Mouse (Mus musculus) forebrain, embryonic 16.5 days (tissue): ENCODE measurements around the gene Rap1gds1. TPM values are rescaled to one million over a fixed set of nuclear protein-coding genes. Genes with fewer than 3 reads are reported as not detected.
A peak's percentile ranks its signal among the peaks of the same experiment; 100 is the strongest.

Experiments
- ATAC-seq: fragments of 200-750 bp; cut with Nextera tagmentation; 2 replicates; pipeline ENCODE4 v1.8.0; 2017; ENCODE audit warnings: mild to moderate bottlenecking, moderate library complexity
- H3K27ac ChIP-seq: fragments of 300-500 bp; sonication (generic); 2 replicates; pipeline ENCODE4 v1.5.1; 2014; ENCODE audit warnings: low read length, control low read depth
- H3K27me3 ChIP-seq: fragments of 300-500 bp; sonication (generic); replicated peaks from 2 replicates; pipeline ENCODE4 v1.6.1; 2014; ENCODE audit warnings: low read length; ENCODE audit not compliant: control insufficient read depth, insufficient read depth
- H3K36me3 ChIP-seq: fragments of 300-500 bp; sonication (generic); 2 replicates; pipeline ENCODE4 v1.6.1; 2014; ENCODE audit not compliant: control insufficient read depth, insufficient read depth
- H3K4me1 ChIP-seq: fragments of 300-500 bp; sonication (generic); replicated peaks from 2 replicates; pipeline ENCODE4 v1.6.1; 2014; ENCODE audit warnings: low read length; ENCODE audit not compliant: control insufficient read depth, insufficient read depth
- H3K4me2 ChIP-seq: fragments of 300-500 bp; sonication (generic); 2 replicates; pipeline ENCODE4 v1.6.1; 2014; ENCODE audit warnings: mild to moderate bottlenecking, low read length, control low read depth
- H3K4me3 ChIP-seq: fragments of 300-500 bp; sonication (generic); replicated peaks from 2 replicates; pipeline ENCODE4 v1.5.1; 2014; ENCODE audit warnings: mild to moderate bottlenecking, low read length, control low read depth
- H3K9ac ChIP-seq: fragments of 300-500 bp; sonication (generic); replicated peaks from 2 replicates; pipeline ENCODE4 v1.6.1; 2014; ENCODE audit warnings: low read depth, low read length, control low read depth
- H3K9me3 ChIP-seq: fragments of 300-500 bp; sonication (generic); 2 replicates; pipeline ENCODE4 v1.6.1; 2016; ENCODE audit warnings: low read length; ENCODE audit not compliant: control insufficient read depth
- WGBS: fragments of 180-500 bp; shearing (Covaris S2); extraction: QIAGEN DNeasy Blood & Tissue Kit; methylation state at CpG from one replicate; pipeline ENCODE4 v1.1.7; 2014; 5-methylcytosine and 5-hydroxymethylcytosine counted together
- polyA plus RNA-seq: library from polyadenylated mRNA; unstranded; fragments of >200 nt; fragmentation: Nextera tagmentation; extraction: Ambion mirVana; gene quantifications from 2 replicates; pipeline ENCODE4 v1.2.1, GENCODE M21; 2015

Rap1gds1 gene
- polyA plus RNA-seq, 1 experiment from 2014 or later, result 71.0 TPM

DNA sequence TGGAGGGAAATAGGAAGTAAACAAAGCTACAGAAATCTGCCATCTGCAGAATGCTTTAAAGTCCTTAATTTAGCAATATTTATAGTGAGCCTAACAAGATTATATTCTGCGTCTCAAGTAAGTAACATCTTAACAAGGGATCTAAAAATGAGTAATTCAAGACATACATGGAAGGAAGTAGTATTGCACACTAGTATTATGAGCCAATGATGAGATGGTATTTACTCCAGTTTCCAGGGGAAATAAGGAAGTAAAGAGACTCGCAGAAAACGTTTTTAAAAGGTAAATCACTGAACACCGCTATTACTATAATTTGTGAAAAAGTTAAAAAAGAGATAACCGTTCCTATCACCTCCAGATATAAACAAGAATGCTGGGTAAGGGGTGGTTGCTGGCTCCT is 49.9 kb downstream of the Rap1gds1 start:
- H3K4me2 ChIP-seq, result no peak overlapping the region
- H3K27ac ChIP-seq, result no peak overlapping the region
- no peak overlapping the region for H3K4me3 ChIP-seq
- H3K27me3 ChIP-seq, result no peaks in the 10 kb centered on the region
- 85% methylated on average over 5 of the region's 5 CpGs for WGBS
- H3K9me3 ChIP-seq, result no peaks in the 10 kb centered on the region
- no peaks in the 10 kb centered on the region for H3K36me3 ChIP-seq
- H3K4me1 ChIP-seq, result peaks cover 20% of the 10 kb centered on the region
- no peak for ATAC-seq
- H3K9ac ChIP-seq, result no peak overlapping the region

DNA sequence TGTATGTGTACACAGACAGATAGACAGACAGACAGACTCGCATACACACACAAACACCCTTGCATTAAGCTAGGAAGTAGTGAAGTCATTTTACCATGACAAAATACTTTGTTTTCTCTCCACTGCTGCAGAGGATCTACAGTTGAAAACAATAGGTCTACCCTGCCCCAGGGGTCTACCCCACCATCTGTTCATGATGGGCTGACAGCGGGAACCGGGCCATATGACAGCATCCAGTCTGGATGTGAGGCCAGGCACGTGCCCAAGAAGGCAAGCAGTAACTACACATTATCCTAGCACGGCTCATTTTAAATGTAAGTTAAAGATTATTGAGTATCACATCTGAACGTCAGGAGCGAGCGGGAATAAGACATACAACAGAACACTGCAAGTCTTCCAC is 51.4 kb downstream of the Rap1gds1 start:
- Histone ChIP-seq H3K36me3 (no peaks in the 10 kb centered on the region), H3K9ac (no peak overlapping the region), H3K9me3 (no peaks in the 10 kb centered on the region), H3K4me2 (no peak overlapping the region), H3K27ac (no peak overlapping the region; the same call in 1 of the 2 replicates), H3K27me3 (no peaks in the 10 kb centered on the region), H3K4me3 (no peak overlapping the region), H3K4me1 (peaks cover 20% of the 10 kb centered on the region)
- ATAC-seq, result peak; percentile 90
- WGBS, result 34% methylated on average over 8 of the region's 8 CpGs

DNA sequence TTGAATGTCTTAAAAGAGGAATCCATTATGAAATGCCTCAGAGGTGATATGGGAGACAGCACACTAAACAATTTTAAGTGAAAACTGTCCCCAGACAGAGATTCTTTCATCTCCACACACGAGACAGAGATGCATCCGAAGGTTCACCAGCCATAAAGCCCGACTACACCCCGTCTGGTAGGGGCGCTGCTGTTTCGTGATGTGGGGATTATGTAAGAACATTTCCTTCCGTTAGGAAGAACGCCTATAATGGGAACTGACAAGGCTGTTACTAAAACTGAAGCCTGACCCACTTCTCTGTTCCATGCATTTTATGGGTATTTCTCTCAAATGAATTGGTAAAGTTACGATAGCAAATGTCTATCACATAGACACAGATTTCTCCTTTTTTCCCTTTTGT is 62.6 kb downstream of the Rap1gds1 start:
- 83% methylated on average over 9 of the region's 9 CpGs for WGBS
- Histone ChIP-seq H3K4me1 (no peaks in the 10 kb centered on the region), H3K9ac (no peak overlapping the region), H3K4me2 (no peak overlapping the region), H3K9me3 (no peaks in the 10 kb centered on the region), H3K4me3 (no peak overlapping the region), H3K27ac (no peak overlapping the region), H3K27me3 (no peaks in the 10 kb centered on the region), H3K36me3 (no peaks in the 10 kb centered on the region)
- ATAC-seq, result no peak

DNA sequence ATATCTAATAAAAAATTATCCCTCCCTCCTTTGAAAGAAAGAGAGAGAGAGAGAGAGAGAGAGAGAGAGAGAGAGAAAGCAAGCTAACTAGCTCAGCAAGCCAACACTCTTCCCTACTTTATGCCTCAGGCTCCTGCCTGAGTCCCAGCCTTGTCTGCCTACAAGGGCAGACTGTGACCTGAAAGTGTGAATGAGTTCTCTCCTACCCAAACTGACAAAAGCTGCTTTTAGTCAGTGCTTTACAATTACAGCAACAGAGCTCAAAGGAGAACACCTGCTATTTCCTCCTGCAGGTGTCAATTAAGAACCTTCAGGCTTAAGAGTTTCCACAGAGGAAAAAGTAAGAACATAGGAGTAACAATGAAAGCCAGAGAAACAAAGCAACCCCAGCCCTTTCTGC is 69.3 kb downstream of the Rap1gds1 start:
- Histone ChIP-seq H3K4me2 (no peak overlapping the region), H3K4me1 (no peaks in the 10 kb centered on the region), H3K4me3 (no peak overlapping the region), H3K36me3 (no peaks in the 10 kb centered on the region), H3K27ac (no peak overlapping the region), H3K9ac (no peak overlapping the region), H3K9me3 (no peaks in the 10 kb centered on the region), H3K27me3 (no peaks in the 10 kb centered on the region)
- ATAC-seq, result no peak

DNA sequence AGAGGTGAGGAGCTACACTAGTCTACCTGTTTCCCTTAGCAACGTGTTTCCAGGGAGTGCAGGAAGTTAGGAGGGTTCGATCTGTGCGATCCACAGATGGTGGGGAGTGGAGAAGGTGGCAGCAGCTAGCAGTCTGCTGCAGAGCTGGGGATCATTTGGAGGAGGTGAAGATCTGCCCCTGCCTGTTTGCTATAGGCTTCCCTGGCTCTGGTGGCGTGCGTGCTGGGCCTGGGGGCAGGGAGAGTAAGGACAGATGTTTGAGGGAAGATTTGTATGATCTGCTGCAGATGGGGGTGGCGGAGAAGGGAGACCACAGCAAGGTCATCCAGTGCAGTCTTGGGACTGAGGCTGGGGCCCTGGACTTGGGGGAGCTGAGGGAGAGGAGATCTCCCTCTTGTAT is 72.2 kb downstream of the Rap1gds1 start:
- H3K9me3 ChIP-seq, result no peaks in the 10 kb centered on the region
- H3K9ac ChIP-seq, result no peak overlapping the region
- no peak overlapping the region for H3K4me2 ChIP-seq
- no peak overlapping the region for H3K27ac ChIP-seq
- ATAC-seq, result no peak
- WGBS, result 88% methylated on average over 6 of the region's 6 CpGs
- no peaks in the 10 kb centered on the region for H3K27me3 ChIP-seq
- no peak overlapping the region for H3K4me3 ChIP-seq
- no peaks in the 10 kb centered on the region for H3K36me3 ChIP-seq
- H3K4me1 ChIP-seq, result no peaks in the 10 kb centered on the region

DNA sequence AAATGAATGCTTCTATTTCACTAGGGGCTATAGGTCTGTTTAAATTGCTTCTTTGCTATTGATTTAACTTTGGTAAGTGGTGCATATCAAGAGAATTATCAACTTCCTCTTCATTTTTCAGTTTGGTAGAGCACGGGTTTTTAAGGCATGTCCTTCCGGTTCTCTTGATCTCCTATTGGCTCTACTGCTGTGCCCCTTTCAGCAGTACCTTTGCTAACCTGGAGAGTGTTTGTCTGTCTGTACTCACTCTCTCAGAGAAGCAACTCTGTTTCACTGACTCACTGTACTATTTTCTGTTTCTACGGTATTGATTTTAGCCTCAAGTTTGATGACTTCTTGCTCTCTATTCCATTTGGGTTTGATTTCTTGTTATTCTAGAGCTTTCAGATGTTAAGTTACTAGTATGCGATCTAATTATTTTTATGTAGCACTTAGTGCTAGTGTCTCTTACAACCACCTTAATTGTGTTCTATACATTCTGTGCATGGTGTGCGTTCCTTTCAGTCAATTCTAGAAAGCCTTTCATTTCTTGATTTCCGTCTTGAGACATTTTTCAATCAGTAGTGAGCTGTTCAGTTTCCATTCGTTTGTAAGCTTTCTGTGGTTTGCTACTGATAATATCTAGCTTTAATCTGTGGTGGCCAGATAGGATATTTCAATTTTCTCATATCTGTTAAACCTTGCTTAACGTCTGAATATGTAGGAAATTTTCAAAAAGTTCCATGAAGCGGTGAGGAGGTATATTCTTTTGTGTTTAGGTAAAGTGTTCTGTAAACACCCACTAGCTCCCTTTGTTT is 74.7 kb downstream of the Rap1gds1 start:
- no peaks in the 10 kb centered on the region for H3K36me3 ChIP-seq
- H3K27me3 ChIP-seq, result no peaks in the 10 kb centered on the region
- no peak overlapping the region for H3K4me3 ChIP-seq
- no peak overlapping the region for H3K27ac ChIP-seq
- H3K9ac ChIP-seq, result no peak overlapping the region
- no peak for ATAC-seq
- WGBS, result 89% methylated on average over 9 of the region's 9 CpGs
- no peaks in the 10 kb centered on the region for H3K9me3 ChIP-seq
- no peaks in the 10 kb centered on the region for H3K4me1 ChIP-seq
- no peak overlapping the region for H3K4me2 ChIP-seq

DNA sequence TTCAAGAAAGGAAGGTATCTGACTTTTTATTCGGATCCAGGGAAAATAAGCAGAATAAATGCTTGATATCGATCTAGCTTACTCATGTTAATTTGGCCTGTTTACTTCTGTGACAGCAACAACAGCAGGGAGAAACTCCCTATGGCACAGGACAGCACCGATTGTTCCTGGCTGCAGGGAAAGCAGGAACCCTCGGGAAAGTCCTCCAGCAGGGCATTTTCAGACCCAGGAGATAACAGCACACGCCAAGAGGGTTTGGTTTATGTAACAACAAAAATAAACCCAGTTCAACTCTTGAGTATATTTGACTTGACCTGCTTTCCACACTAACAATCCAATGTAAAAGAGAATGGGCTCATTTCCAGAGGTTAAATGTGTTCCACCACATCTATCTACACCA is 81.5 kb downstream of the Rap1gds1 start:
- Histone ChIP-seq H3K4me2 (no peak overlapping the region), H3K27ac (no peak overlapping the region), H3K36me3 (no peaks in the 10 kb centered on the region), H3K4me1 (no peaks in the 10 kb centered on the region), H3K9me3 (no peaks in the 10 kb centered on the region), H3K4me3 (no peak overlapping the region), H3K9ac (no peak overlapping the region), H3K27me3 (no peaks in the 10 kb centered on the region)
- ATAC-seq, result no peak
- 77% methylated on average over 5 of the region's 5 CpGs for WGBS

DNA sequence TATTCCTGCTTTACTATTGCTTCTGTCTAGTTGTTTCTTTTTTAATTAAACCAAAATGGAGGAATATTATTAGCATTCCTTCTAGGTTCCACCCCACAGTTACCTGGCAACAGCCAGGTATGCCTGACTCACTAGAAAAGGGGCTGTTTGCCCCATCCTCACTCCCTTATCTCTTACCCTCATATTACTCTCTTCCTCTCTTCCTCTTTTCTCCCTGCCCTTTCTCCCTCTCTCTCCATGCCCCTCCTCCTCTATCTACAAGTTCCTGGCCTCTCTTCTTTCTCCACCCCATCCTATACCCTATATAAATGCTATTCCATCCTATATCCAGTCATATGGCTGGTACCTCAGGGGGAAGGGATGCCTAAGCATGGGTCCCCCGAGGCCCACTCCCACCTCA is 83.6 kb downstream of the Rap1gds1 start:
- H3K4me2 ChIP-seq, result no peak overlapping the region
- no peaks in the 10 kb centered on the region for H3K27me3 ChIP-seq
- H3K27ac ChIP-seq, result no peak overlapping the region
- no peaks in the 10 kb centered on the region for H3K4me1 ChIP-seq
- H3K9me3 ChIP-seq, result 0 out of 2 replicates have a peak, but pooled peaks cover 3% of the 10 kb centered on the region
- ATAC-seq, result no peak
- H3K9ac ChIP-seq, result no peak overlapping the region
- no peak overlapping the region for H3K4me3 ChIP-seq
- H3K36me3 ChIP-seq, result 0 out of 2 replicates have a peak, but pooled peaks cover 4% of the 10 kb centered on the region
- WGBS, result 100% methylated on average over 1 of the region's 1 CpGs

DNA sequence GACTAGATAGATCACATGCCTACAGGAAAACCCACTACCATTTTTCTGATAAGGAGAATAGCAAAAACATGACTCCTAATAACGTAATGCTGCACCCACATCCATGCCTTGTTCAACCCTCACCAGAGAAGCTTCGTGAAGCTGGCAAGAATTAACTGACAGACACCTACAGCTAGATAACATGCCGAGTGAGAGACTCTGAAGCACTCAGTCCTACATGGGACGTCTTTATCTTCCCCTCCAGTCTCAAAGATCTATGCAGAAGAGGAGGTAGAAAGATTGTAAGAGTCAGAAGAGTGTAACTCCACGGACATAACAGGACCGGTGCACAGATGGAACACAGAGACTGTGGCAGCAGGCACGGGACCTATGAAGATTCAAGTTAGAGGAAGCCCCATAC is 85.9 kb downstream of the Rap1gds1 start:
- Histone ChIP-seq H3K27me3 (no peaks in the 10 kb centered on the region), H3K4me3 (no peak overlapping the region), H3K4me2 (no peak overlapping the region), H3K9ac (no peak overlapping the region), H3K27ac (no peak overlapping the region), H3K36me3 (0 out of 2 replicates have a peak, but pooled peaks cover 4% of the 10 kb centered on the region), H3K9me3 (0 out of 2 replicates have a peak, but pooled peaks cover 3% of the 10 kb centered on the region), H3K4me1 (no peaks in the 10 kb centered on the region)
- WGBS, result 96% methylated on average over 7 of the region's 7 CpGs
- ATAC-seq, result no peak
